Mouse (Mus musculus): ENCODE measurements around the gene Parp11. TPM values are rescaled to one million over a fixed set of nuclear protein-coding genes. Genes with fewer than 3 reads are reported as not detected.
"Not testable (repeated sequence)": the region's sequence is repeated elsewhere in the genome, so short reads cannot be mapped to it uniquely, and the experiment has no call there.

Parp11 gene
- polyA plus RNA-seq, 1 experiment from 2014 or later, result 8.2 TPM

- not testable (repeated sequence) for ATAC-seq; H3K4me3 ChIP-seq; H3K27ac ChIP-seq; H3K4me2 ChIP-seq; H3K9ac ChIP-seq; H3K4me1 ChIP-seq; H3K27me3 ChIP-seq (replicated peaks); H3K9me3 ChIP-seq (replicated peaks); H3K36me3 ChIP-seq
- 73% methylated on average over 7 of the region's 12 CpGs for WGBS (ENCODE audit: insufficient replicate concordance)
These were observed 67.1 kb downstream of the Parp11 start for GRCm38 (mm10) chr6:127513776-127514175.

- Histone ChIP-seq H3K9ac (no peak overlapping the region), H3K4me2 (no peak overlapping the region), H3K27me3 (replicated peaks) (no peaks in the 10 kb centered on the region), H3K4me1 (0 out of 2 replicates have a peak, but pooled peaks cover 3% of the 10 kb centered on the region), H3K27ac (no peak overlapping the region), H3K4me3 (no peak overlapping the region), H3K9me3 (replicated peaks) (no peaks in the 10 kb centered on the region), H3K36me3 (no peaks in the 10 kb centered on the region)
- no peak for ATAC-seq
- WGBS (ENCODE audit: insufficient replicate concordance), result 53% methylated on average over 8 of the region's 8 CpGs
These were observed 74.5 kb downstream of the Parp11 start for GRCm38 (mm10) chr6:127521176-127521575.

GRCm38 (mm10) chr6:127522326-127522725 lies 75.7 kb downstream of the Parp11 start:
- Histone ChIP-seq H3K27me3 (replicated peaks) (no peaks in the 10 kb centered on the region), H3K36me3 (no peaks in the 10 kb centered on the region), H3K27ac (no peak overlapping the region), H3K4me2 (no peak overlapping the region), H3K4me3 (no peak overlapping the region), H3K4me1 (0 out of 2 replicates have a peak, but pooled peaks cover 3% of the 10 kb centered on the region), H3K9ac (no peak overlapping the region), H3K9me3 (replicated peaks) (no peaks in the 10 kb centered on the region)
- 17% methylated on average over 9 of the region's 9 CpGs for WGBS (ENCODE audit: insufficient replicate concordance)
- no peak for ATAC-seq

- 16% methylated on average over 8 of the region's 8 CpGs for WGBS (ENCODE audit: insufficient replicate concordance)
- peaks cover 9% of the 10 kb centered on the region; the same call in 1 of the 2 replicates for H3K4me1 ChIP-seq
- H3K9ac ChIP-seq, result no peak overlapping the region
- H3K4me2 ChIP-seq, result no peak overlapping the region
- no peaks in the 10 kb centered on the region for H3K9me3 ChIP-seq (replicated peaks)
- no peaks in the 10 kb centered on the region for H3K27me3 ChIP-seq (replicated peaks)
- H3K4me3 ChIP-seq, result no peak overlapping the region
- no peak overlapping the region for H3K27ac ChIP-seq
- ATAC-seq, result no peak
- H3K36me3 ChIP-seq, result no peaks in the 10 kb centered on the region
These were observed 77.8 kb downstream of the Parp11 start for GRCm38 (mm10) chr6:127524442-127524841.

GRCm38 (mm10) chr6:127528625-127529024 lies 82.0 kb downstream of the Parp11 start:
- Histone ChIP-seq H3K4me2 (no peak overlapping the region), H3K27me3 (replicated peaks) (peaks cover 2% of the 10 kb centered on the region; the same call in 1 of the 2 replicates), H3K9ac (no peak overlapping the region), H3K4me1 (peaks cover 10% of the 10 kb centered on the region; the same call in 1 of the 2 replicates), H3K27ac (no peak overlapping the region), H3K4me3 (no peak overlapping the region), H3K9me3 (replicated peaks) (no peaks in the 10 kb centered on the region), H3K36me3 (no peaks in the 10 kb centered on the region)
- 71% methylated on average over 7 of the region's 7 CpGs for WGBS (ENCODE audit: insufficient replicate concordance)
- ATAC-seq, result no peak

GRCm38 (mm10) chr6:127529451-127529850 lies 82.8 kb downstream of the Parp11 start:
- Histone ChIP-seq H3K27me3 (replicated peaks) (peaks cover 4% of the 10 kb centered on the region; the same call in 1 of the 2 replicates), H3K9me3 (replicated peaks) (no peaks in the 10 kb centered on the region), H3K4me2 (no peak overlapping the region), H3K36me3 (no peaks in the 10 kb centered on the region), H3K9ac (no peak overlapping the region), H3K27ac (no peak overlapping the region), H3K4me3 (no peak overlapping the region), H3K4me1 (peaks cover 10% of the 10 kb centered on the region; the same call in 1 of the 2 replicates)
- WGBS (ENCODE audit: insufficient replicate concordance), result 44% methylated on average over 2 of the region's 2 CpGs
- ATAC-seq, result peak; percentile 54

GRCm38 (mm10) chr6:127530206-127530605 lies 83.6 kb downstream of the Parp11 start:
- Histone ChIP-seq H3K4me1 (peaks cover 10% of the 10 kb centered on the region; the same call in 1 of the 2 replicates), H3K36me3 (no peaks in the 10 kb centered on the region), H3K4me2 (no peak overlapping the region), H3K4me3 (no peak overlapping the region), H3K9ac (no peak overlapping the region), H3K27ac (no peak overlapping the region), H3K9me3 (replicated peaks) (no peaks in the 10 kb centered on the region), H3K27me3 (replicated peaks) (peaks cover 4% of the 10 kb centered on the region)
- WGBS (ENCODE audit: insufficient replicate concordance), result 41% methylated on average over 3 of the region's 3 CpGs
- ATAC-seq, result no peak

- Histone ChIP-seq H3K27me3 (replicated peaks) (peaks cover 4% of the 10 kb centered on the region), H3K4me2 (no peak overlapping the region), H3K27ac (no peak overlapping the region), H3K36me3 (no peaks in the 10 kb centered on the region), H3K4me1 (peaks cover 10% of the 10 kb centered on the region; the same call in 1 of the 2 replicates), H3K9ac (no peak overlapping the region), H3K9me3 (replicated peaks) (no peaks in the 10 kb centered on the region), H3K4me3 (no peak overlapping the region)
- WGBS (ENCODE audit: insufficient replicate concordance), result 24% methylated on average over 3 of the region's 3 CpGs
- no peak for ATAC-seq
These were observed 85.0 kb downstream of the Parp11 start for GRCm38 (mm10) chr6:127531412-127532205.

GRCm38 (mm10) chr6:127532304-127532703 lies 85.7 kb downstream of the Parp11 start:
- peaks cover 4% of the 10 kb centered on the region for H3K27me3 ChIP-seq (replicated peaks)
- H3K4me2 ChIP-seq, result no peak overlapping the region
- ATAC-seq, result no peak
- H3K36me3 ChIP-seq, result no peaks in the 10 kb centered on the region
- H3K9me3 ChIP-seq (replicated peaks), result no peaks in the 10 kb centered on the region
- no peak overlapping the region for H3K4me3 ChIP-seq
- H3K4me1 ChIP-seq, result peaks cover 10% of the 10 kb centered on the region; the same call in 1 of the 2 replicates
- WGBS (ENCODE audit: insufficient replicate concordance), result 80% methylated on average over 5 of the region's 5 CpGs
- no peak overlapping the region for H3K9ac ChIP-seq
- H3K27ac ChIP-seq, result no peak overlapping the region

GRCm38 (mm10) chr6:127533766-127534165 lies 87.1 kb downstream of the Parp11 start:
- ATAC-seq, result no peak
- WGBS (ENCODE audit: insufficient replicate concordance), result 68% methylated on average over 5 of the region's 5 CpGs
- H3K9me3 ChIP-seq (replicated peaks), result no peaks in the 10 kb centered on the region
- no peak overlapping the region for H3K4me2 ChIP-seq
- no peak overlapping the region for H3K4me3 ChIP-seq
- peaks cover 4% of the 10 kb centered on the region for H3K27me3 ChIP-seq (replicated peaks)
- H3K9ac ChIP-seq, result no peak overlapping the region
- H3K27ac ChIP-seq, result no peak overlapping the region
- H3K4me1 ChIP-seq, result peaks cover 9% of the 10 kb centered on the region; the same call in 1 of the 2 replicates
- H3K36me3 ChIP-seq, result no peaks in the 10 kb centered on the region

- no peaks in the 10 kb centered on the region for H3K4me1 ChIP-seq
- no peak overlapping the region for H3K9ac ChIP-seq
- peaks cover 18% of the 10 kb centered on the region for H3K27me3 ChIP-seq (replicated peaks)
- H3K36me3 ChIP-seq, result no peaks in the 10 kb centered on the region
- WGBS (ENCODE audit: insufficient replicate concordance), result 64% methylated on average over 7 of the region's 7 CpGs
- H3K9me3 ChIP-seq (replicated peaks), result no peaks in the 10 kb centered on the region
- ATAC-seq, result no peak
- no peak overlapping the region for H3K4me2 ChIP-seq
- no peak overlapping the region for H3K4me3 ChIP-seq
- H3K27ac ChIP-seq, result no peak overlapping the region
These were observed 90.4 kb downstream of the Parp11 start for GRCm38 (mm10) chr6:127537035-127537434.

GRCm38 (mm10) chr6:127538118-127538517 lies 91.5 kb downstream of the Parp11 start:
- Histone ChIP-seq H3K9ac (no peak overlapping the region), H3K9me3 (replicated peaks) (no peaks in the 10 kb centered on the region), H3K27me3 (replicated peaks) (peaks cover 27% of the 10 kb centered on the region), H3K27ac (no peak overlapping the region), H3K4me2 (no peak overlapping the region), H3K4me3 (no peak overlapping the region), H3K4me1 (no peaks in the 10 kb centered on the region), H3K36me3 (no peaks in the 10 kb centered on the region)
- no peak for ATAC-seq
- 45% methylated on average over 2 of the region's 2 CpGs for WGBS (ENCODE audit: insufficient replicate concordance)

Data from liver, embryonic 12.5 days (tissue).